Mouse (Mus musculus) stomach, embryonic 14.5 days (tissue): ENCODE measurements around the gene Gm20388. TPM values are rescaled to one million over a fixed set of nuclear protein-coding genes. Genes with fewer than 3 reads are reported as not detected.

ENCODE experiments used
- ATAC-seq: fragments of 200-750 bp; cut with Nextera tagmentation; 2 replicates; pipeline ENCODE4 v1.8.0; 2017; ENCODE audit warnings: low read depth, moderate TSS enrichment; ENCODE audit not compliant: insufficient number of reproducible peaks, insufficient read depth, low FRiP score
- H3K27ac ChIP-seq: fragments of 300-500 bp; sonication (generic); 2 replicates; pipeline ENCODE4 v1.5.1; 2014; ENCODE audit warnings: mild to moderate bottlenecking, low read length, moderate library complexity, mixed read lengths
- H3K27me3 ChIP-seq: fragments of 300-500 bp; sonication (generic); 2 replicates; pipeline ENCODE4 v1.6.1; 2014; ENCODE audit warnings: low read length, control low read depth, mixed read lengths; ENCODE audit not compliant: control insufficient read depth, insufficient read depth
- H3K36me3 ChIP-seq: fragments of 300-500 bp; sonication (generic); 2 replicates; pipeline ENCODE4 v1.6.1; 2014; ENCODE audit warnings: mild to moderate bottlenecking, control low read depth, low read length, moderate library complexity, mixed read lengths; ENCODE audit not compliant: control insufficient read depth, insufficient read depth
- H3K4me1 ChIP-seq: fragments of 300-500 bp; sonication (generic); 2 replicates; pipeline ENCODE4 v1.6.1; 2014; ENCODE audit warnings: low read length, control low read depth, mixed read lengths; ENCODE audit not compliant: control insufficient read depth, insufficient read depth
- H3K4me2 ChIP-seq: fragments of 300-500 bp; sonication (generic); replicated peaks from 2 replicates; pipeline ENCODE4 v1.6.1; 2014; ENCODE audit warnings: low read depth, low read length, control low read depth
- H3K4me3 ChIP-seq: fragments of 300-500 bp; sonication (generic); 2 replicates; pipeline ENCODE4 v1.5.1; 2014; ENCODE audit warnings: low read depth, low read length, control low read depth
- H3K9ac ChIP-seq: fragments of 300-500 bp; sonication (generic); replicated peaks from 2 replicates; pipeline ENCODE4 v1.6.1; 2014; ENCODE audit warnings: low read depth, mild to moderate bottlenecking, control low read depth, low read length, moderate library complexity, mixed read lengths
- H3K9me3 ChIP-seq: fragments of 300-500 bp; sonication (generic); 2 replicates; pipeline ENCODE4 v1.6.1; 2016; ENCODE audit warnings: low read depth, low read length, control low read depth; ENCODE audit not compliant: control insufficient read depth
- WGBS: fragments of 180-500 bp; shearing (Covaris S2); extraction: QIAGEN DNeasy Blood & Tissue Kit; methylation state at CpG from one replicate; pipeline ENCODE4 v1.1.7; 2014; 5-methylcytosine and 5-hydroxymethylcytosine counted together
- polyA plus RNA-seq: library from polyadenylated mRNA; unstranded; fragments of >200 nt; fragmentation: Nextera tagmentation; extraction: Ambion mirVana; gene quantifications from 2 replicates; pipeline ENCODE4 v1.2.1, GENCODE M21; 2014

The Gm20388 gene
- polyA plus RNA-seq, 1 experiment from 2014 or later = 11.4 TPM

GRCm38 (mm10) chr8:123823532-123824123 lies 3913.0 kb downstream of the Gm20388 start:
- Histone ChIP-seq H3K9me3 (no peaks in the 10 kb centered on the region), H3K4me1 (no peaks in the 10 kb centered on the region), H3K4me2 (no peak overlapping the region), H3K4me3 (no peak overlapping the region), H3K27me3 (no peaks in the 10 kb centered on the region), H3K36me3 (peaks cover 15% of the 10 kb centered on the region), H3K27ac (no peak overlapping the region), H3K9ac (no peak overlapping the region)
- 78% methylated on average over 18 of the region's 18 CpGs for WGBS
- ATAC-seq = no peak

GRCm38 (mm10) chr8:123826001-123826400 lies 3915.4 kb downstream of the Gm20388 start:
- H3K4me1 ChIP-seq = no peaks in the 10 kb centered on the region
- no peak overlapping the region for H3K4me3 ChIP-seq
- no peak overlapping the region for H3K27ac ChIP-seq
- H3K4me2 ChIP-seq = no peak overlapping the region
- 61% methylated on average over 9 of the region's 9 CpGs for WGBS
- ATAC-seq = no peak
- no peaks in the 10 kb centered on the region for H3K27me3 ChIP-seq
- H3K36me3 ChIP-seq = peaks cover 33% of the 10 kb centered on the region
- no peak overlapping the region for H3K9ac ChIP-seq
- H3K9me3 ChIP-seq = no peaks in the 10 kb centered on the region

- Histone ChIP-seq H3K4me3 (no peak overlapping the region), H3K36me3 (peaks cover 33% of the 10 kb centered on the region), H3K27ac (no peak overlapping the region), H3K27me3 (no peaks in the 10 kb centered on the region), H3K4me2 (no peak overlapping the region), H3K9ac (no peak overlapping the region), H3K4me1 (no peaks in the 10 kb centered on the region), H3K9me3 (no peaks in the 10 kb centered on the region)
- ATAC-seq = no peak
- WGBS = 85% methylated on average over 7 of the region's 7 CpGs
Measured at GRCm38 (mm10) chr8:123826758-123827157, 3916.1 kb downstream of the Gm20388 start.

- H3K9ac ChIP-seq = no peak overlapping the region
- H3K4me3 ChIP-seq = no peak overlapping the region
- no peaks in the 10 kb centered on the region for H3K27me3 ChIP-seq
- peaks cover 34% of the 10 kb centered on the region for H3K36me3 ChIP-seq
- H3K27ac ChIP-seq = no peak overlapping the region
- H3K4me1 ChIP-seq = no peaks in the 10 kb centered on the region
- H3K4me2 ChIP-seq = no peak overlapping the region
- WGBS = 89% methylated on average over 13 of the region's 13 CpGs
- ATAC-seq = no peak
- H3K9me3 ChIP-seq = no peaks in the 10 kb centered on the region
Measured at GRCm38 (mm10) chr8:123827523-123827922, 3916.9 kb downstream of the Gm20388 start.

- ATAC-seq = no peak
- Histone ChIP-seq H3K27ac (no peak overlapping the region), H3K4me3 (no peak overlapping the region), H3K36me3 (peaks cover 38% of the 10 kb centered on the region), H3K4me2 (no peak overlapping the region), H3K9ac (no peak overlapping the region), H3K4me1 (no peaks in the 10 kb centered on the region), H3K27me3 (no peaks in the 10 kb centered on the region), H3K9me3 (no peaks in the 10 kb centered on the region)
- WGBS = 98% methylated on average over 4 of the region's 4 CpGs
Measured at GRCm38 (mm10) chr8:123832757-123833156, 3922.1 kb downstream of the Gm20388 start.

- Histone ChIP-seq H3K4me3 (no peak overlapping the region), H3K4me1 (no peaks in the 10 kb centered on the region), H3K36me3 (peaks cover 18% of the 10 kb centered on the region), H3K27ac (no peak overlapping the region), H3K9me3 (no peaks in the 10 kb centered on the region), H3K4me2 (no peak overlapping the region), H3K27me3 (no peaks in the 10 kb centered on the region), H3K9ac (no peak overlapping the region)
- ATAC-seq = no peak
- WGBS = 51% methylated on average over 9 of the region's 9 CpGs
Measured at GRCm38 (mm10) chr8:123835451-123835850, 3924.8 kb downstream of the Gm20388 start.

- no peak overlapping the region for H3K9ac ChIP-seq
- no peak overlapping the region for H3K4me3 ChIP-seq
- no peaks in the 10 kb centered on the region for H3K4me1 ChIP-seq
- H3K27ac ChIP-seq = no peak overlapping the region
- ATAC-seq = no peak
- H3K9me3 ChIP-seq = no peaks in the 10 kb centered on the region
- H3K4me2 ChIP-seq = no peak overlapping the region
- H3K27me3 ChIP-seq = no peaks in the 10 kb centered on the region
- peaks cover 16% of the 10 kb centered on the region for H3K36me3 ChIP-seq
- WGBS = 85% methylated on average over 6 of the region's 6 CpGs
Measured at GRCm38 (mm10) chr8:123836354-123836753, 3925.7 kb downstream of the Gm20388 start.

- Histone ChIP-seq H3K36me3 (peaks cover 5% of the 10 kb centered on the region; the same call in 1 of the 2 replicates), H3K27ac (no peak overlapping the region), H3K27me3 (no peaks in the 10 kb centered on the region), H3K9me3 (no peaks in the 10 kb centered on the region), H3K9ac (no peak overlapping the region), H3K4me2 (no peak overlapping the region), H3K4me1 (no peaks in the 10 kb centered on the region), H3K4me3 (no peak overlapping the region)
- no peak for ATAC-seq
- WGBS = 63% methylated on average over 9 of the region's 9 CpGs
Measured at GRCm38 (mm10) chr8:123838496-123838895, 3927.9 kb downstream of the Gm20388 start.
